Mouse (Mus musculus) myocyte (in vitro differentiated cells): ENCODE data around the gene Ccdc124.

ENCODE experiments used
- CEBPB ChIP-seq: IDR thresholded peaks from 2 replicates; pipeline ENCODE4 v1.6.1; 2011; ENCODE audit warnings: mild to moderate bottlenecking, moderate library complexity; ENCODE audit not compliant: poor library complexity, insufficient read depth, severe bottlenecking
- E2F4 ChIP-seq: IDR thresholded peaks from one replicate; pipeline ENCODE4 v1.6.1; 2011; ENCODE audit warnings: mild to moderate bottlenecking, control low read depth, moderate library complexity; ENCODE audit not compliant: insufficient read depth
- MAX ChIP-seq: IDR thresholded peaks from one replicate; pipeline ENCODE4 v1.6.1; 2011; ENCODE audit warnings: low read depth, mild to moderate bottlenecking, control low read depth
- MYOD1 ChIP-seq, 3 experiments: IDR thresholded peaks; one replicate each; pipeline ENCODE4 v1.6.1; 2011; ENCODE audit warnings: control low read depth in 2 of 3, low read depth in 2 of 3, mild to moderate bottlenecking in 2 of 3, moderate library complexity in 1 of 3; ENCODE audit not compliant: insufficient read length in 2 of 3, control insufficient read depth in 1 of 3
- POLR2A ChIP-seq: IDR thresholded peaks from one replicate; pipeline ENCODE4 v1.6.1; 2011; ENCODE audit warnings: low read depth, mild to moderate bottlenecking, control low read depth, moderate library complexity; ENCODE audit not compliant: insufficient read length
- POLR2AphosphoS2 ChIP-seq: IDR thresholded peaks from one replicate; pipeline ENCODE4 v1.6.1; 2011; ENCODE audit warnings: low read depth, control low read depth; ENCODE audit not compliant: insufficient read length
- TCF12 ChIP-seq: IDR thresholded peaks from one replicate; pipeline ENCODE4 v1.6.1; 2011; ENCODE audit warnings: mild to moderate bottlenecking, control low read depth; ENCODE audit not compliant: poor library complexity, insufficient read depth, severe bottlenecking
- TCF3 ChIP-seq: IDR thresholded peaks from one replicate; pipeline ENCODE4 v1.6.1; 2011; ENCODE audit warnings: low read depth, control low read depth; ENCODE audit not compliant: insufficient read length
- USF1 ChIP-seq: IDR thresholded peaks from one replicate; pipeline ENCODE4 v1.6.1; 2011; ENCODE audit warnings: low read depth, mild to moderate bottlenecking, control low read depth, moderate library complexity

DNA sequence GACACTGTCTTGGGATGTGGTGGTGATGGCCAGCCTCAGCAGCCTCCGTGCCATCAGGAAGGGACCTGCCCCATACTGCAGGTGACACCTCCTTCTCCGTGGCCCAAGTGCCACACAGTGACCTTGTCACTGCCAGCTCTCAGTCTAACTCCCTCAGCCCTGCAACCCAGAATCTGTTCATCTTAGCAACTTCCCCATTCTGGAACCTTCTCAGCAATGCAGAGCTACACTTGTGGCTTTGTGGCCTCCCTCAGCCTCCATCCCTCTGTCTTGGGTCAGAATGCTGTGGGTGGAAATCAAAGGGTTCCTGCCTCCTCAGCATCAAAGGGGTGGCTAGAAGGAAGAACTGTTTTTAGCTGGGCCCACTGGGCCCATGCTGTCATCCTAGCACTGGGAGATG lies 19.9 kb downstream of the Ccdc124 start:
- no peak for TF ChIP-seq MYOD1 (IDR thresholded peaks at IDR 0.05; ENCODE audit: control insufficient read depth in 1 of 3, insufficient read length in 2 of 3, low read depth in 2 of 3)
- TF ChIP-seq TCF12, result no peak
- TF ChIP-seq E2F4, result no peak
- TF ChIP-seq POLR2A, result no peak
- no peak for TF ChIP-seq USF1
- TF ChIP-seq POLR2AphosphoS2, result no peak
- TF ChIP-seq MAX, result no peak
- TF ChIP-seq CEBPB, result no peak
- no peak for TF ChIP-seq TCF3
